Mouse (Mus musculus) WW6 (cell line): ENCODE measurements around the gene Gm21117.
"Not testable (repeated sequence)": the region's sequence is repeated elsewhere in the genome, so short reads cannot be mapped to it uniquely, and the experiment has no call there.

ENCODE experiments used
- DNase-seq: peaks from one replicate; pipeline ENCODE4 v3.0.0-alpha.2; 2013; ENCODE audit warnings: low read depth, low spot score

Gm21117 gene

GRCm38 (mm10) chrY:51124920-51125319 lies at the start of gene Gm21117:
Gene Gm21117 (plus strand): TSS chrY:51125220.
- not testable (repeated sequence) for DNase-seq
